Mouse (Mus musculus): ENCODE measurements around the gene Gm21149.
"Not testable (repeated sequence)": the region's sequence is repeated elsewhere in the genome, so short reads cannot be mapped to it uniquely, and the experiment has no call there.

Gene Gm21149

GRCm38 (mm10) chr5:15476423-15476822 lies at the start of gene Gm21149:
Gm21149 (minus strand) TSS chr5:15476523.
- DNase-seq: not testable (repeated sequence)

GRCm38 (mm10) chr5:15522470-15522869 lies 46.1 kb upstream of the Gm21149 start:
- DNase-seq: not testable (repeated sequence)

DNA sequence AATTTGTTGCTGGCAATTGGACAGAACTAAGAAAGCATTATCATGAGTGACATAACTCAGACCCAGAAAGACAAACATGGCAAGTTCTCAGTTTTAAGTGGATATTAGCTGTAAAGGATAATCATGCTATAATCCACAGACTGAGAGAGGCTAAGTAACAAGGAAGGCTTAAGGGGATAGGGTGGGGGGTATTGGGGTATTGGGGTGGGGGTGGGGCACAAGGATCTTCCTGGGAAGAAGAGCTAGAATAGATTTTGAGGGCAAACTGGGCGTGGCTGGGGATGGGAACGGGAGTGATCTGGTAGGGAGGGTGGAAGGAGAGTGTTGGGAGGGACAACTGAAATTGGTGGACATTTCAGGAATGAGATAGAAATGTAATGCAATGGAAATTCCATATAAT lies 45.7 kb upstream of the Gm21149 start:
- DNase-seq: not testable (repeated sequence)

DNA sequence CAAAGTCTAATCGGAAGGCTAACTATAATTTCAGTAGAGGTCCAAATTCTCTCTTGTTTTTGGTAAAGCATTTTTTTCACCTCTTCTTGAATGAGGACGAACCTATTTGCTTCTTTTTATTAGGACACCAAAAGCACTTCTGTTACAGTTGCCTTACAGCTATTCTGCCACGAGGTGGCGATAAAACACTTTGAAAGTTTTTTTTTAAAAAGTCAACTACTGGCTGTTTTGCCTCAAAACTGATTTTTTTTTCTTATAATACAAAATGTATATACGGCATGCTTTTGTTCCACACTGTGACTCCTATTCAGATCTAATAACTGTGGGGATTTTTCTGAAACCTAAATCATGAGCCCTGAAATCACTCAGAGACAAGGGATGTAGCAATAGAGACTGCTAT lies 44.1 kb upstream of the Gm21149 start:
- not testable (repeated sequence) for DNase-seq

GRCm38 (mm10) chr5:15517150-15517549 lies 40.8 kb upstream of the Gm21149 start:
- not testable (repeated sequence) for DNase-seq

GRCm38 (mm10) chr5:15512236-15512635 lies 35.9 kb upstream of the Gm21149 start:
- DNase-seq: not testable (repeated sequence)

- DNase-seq: not testable (repeated sequence)
These were observed 33.6 kb upstream of the Gm21149 start for GRCm38 (mm10) chr5:15509911-15510310.

DNA sequence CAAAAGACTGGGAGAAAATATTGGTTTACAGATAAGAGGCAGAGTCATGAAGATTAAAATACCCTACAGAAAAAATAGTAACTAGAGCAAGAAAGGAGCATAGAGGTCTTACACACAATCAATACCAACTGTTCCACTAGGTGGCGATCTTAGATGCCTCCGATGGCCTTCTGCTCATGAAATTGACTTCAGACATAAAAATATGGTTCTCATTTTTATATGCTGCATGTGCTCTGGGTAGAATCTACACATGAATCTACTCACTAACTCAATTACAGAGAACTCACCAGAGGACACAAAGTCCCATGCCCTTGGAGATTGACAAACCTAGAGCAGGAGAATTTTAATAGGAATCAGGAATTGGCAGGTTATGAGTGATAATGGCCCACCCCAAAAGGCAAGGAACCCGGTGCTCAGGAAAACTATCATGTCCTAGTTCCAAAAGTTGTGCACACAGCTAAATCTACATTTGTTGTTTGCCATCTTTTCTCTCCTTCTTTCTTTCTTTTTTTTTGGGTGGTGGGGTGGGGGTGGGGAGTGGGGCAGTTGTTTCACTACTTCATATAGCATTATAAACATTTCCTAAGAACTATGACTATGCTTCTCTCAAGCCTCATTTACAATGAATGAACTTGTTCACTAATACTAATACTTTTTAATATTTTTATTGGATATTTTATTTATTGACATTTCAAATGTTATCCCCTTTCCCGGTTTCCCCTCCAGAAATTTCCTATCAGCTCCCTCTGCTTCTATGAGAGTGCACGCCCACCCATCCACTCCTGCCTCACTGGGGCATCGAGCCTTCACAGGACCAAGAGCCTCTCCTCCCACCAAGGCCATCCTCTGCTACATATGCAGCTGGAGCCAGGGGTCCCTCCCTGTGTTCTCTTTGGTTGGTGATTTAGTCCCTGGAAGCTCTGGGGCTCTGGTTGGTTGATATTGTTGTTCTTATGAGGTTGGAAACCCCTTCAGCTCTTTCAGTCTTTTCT lies 32.4 kb upstream of the Gm21149 start:
- not testable (repeated sequence) for DNase-seq

DNA sequence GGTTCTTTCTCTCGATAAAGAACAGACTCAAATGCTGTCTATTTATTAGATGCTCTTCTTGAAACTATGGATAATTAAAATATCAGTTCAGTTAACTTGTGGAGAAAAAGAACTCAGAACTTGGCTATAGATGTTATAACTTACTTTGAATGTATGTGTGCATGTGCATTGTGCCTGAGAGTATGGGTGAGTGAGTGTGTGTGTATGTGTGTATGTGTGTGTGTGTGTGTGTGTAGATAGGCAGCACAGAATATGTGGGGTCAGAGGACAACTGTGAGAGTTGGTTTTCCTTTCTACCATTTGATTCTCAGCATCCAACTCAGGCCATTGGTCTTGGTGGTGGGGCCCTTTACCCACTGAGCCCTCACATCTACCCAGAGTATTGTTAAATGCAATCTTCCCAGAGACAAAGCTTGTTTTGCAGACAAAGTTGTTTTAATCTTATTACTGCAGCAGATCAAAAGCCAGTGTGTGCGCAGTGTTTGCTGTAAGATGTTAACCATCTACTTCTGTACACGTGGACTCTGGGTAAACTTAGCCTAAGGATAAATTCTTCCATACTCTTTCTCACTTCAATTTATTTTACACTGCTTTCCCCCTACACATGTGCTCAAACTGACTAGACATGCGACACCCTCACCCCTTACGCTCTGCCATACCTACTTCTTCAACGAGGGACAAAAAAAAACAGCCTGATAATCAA lies 31.6 kb upstream of the Gm21149 start:
- not testable (repeated sequence) for DNase-seq

GRCm38 (mm10) chr5:15507309-15507619 lies 30.9 kb upstream of the Gm21149 start:
- no peak for DNase-seq

DNA sequence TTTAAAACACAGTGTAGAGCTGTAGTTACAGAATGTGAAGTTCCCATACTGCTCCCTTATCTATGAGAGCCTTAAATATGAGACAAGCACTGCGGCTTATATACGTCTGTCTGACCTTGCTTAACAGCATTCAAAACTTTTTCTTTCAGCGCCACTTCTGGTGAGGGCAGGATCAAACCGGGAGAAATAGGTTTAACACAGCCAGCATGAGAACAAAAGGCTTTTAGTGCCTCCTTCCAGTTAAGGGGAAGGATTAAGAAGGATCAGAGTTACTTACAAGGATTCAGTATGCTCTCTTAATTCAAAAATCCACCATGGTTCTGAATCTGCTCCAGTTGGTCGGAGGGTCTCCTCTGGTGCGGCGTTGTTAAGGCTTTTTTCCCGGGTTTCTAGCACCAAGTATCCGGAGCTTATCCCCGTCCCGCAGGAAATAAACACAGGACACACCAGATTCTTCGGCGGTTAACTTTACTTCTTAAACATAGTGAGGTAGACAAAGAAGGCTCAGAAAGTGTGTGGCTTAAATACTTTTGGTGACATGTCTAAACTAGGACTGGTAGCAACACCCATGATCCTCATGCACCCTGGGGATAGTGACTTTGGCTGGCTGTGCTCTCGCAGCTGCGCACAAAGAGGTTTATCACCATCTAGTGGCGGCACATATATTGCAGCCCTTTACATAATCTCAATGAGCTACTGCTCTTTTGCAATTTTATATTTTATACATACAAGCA lies 30.4 kb upstream of the Gm21149 start:
- no peak for DNase-seq

- DNase-seq: not testable (repeated sequence)
These were observed 22.6 kb upstream of the Gm21149 start for GRCm38 (mm10) chr5:15498774-15499400.

GRCm38 (mm10) chr5:15498350-15498749 lies 22.0 kb upstream of the Gm21149 start:
- DNase-seq: not testable (repeated sequence)

DNA sequence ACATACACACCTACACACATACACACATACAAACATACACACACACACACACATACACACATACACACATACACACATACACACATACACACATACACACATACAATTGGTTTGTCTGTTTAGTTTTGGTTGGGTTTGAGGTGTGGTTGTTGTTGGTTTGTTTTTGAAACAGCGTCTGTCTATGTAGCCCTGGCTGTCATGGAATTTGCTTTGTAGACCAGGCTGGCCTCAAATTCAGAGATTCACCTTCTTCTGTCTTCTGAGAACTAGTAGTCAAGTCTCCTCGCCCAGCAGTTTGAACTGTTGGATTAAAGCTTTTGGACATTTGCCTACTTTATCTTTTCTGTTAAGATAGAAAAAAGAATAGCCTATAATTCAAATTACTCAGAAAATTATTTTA lies 14.6 kb upstream of the Gm21149 start:
- not testable (repeated sequence) for DNase-seq

DNA sequence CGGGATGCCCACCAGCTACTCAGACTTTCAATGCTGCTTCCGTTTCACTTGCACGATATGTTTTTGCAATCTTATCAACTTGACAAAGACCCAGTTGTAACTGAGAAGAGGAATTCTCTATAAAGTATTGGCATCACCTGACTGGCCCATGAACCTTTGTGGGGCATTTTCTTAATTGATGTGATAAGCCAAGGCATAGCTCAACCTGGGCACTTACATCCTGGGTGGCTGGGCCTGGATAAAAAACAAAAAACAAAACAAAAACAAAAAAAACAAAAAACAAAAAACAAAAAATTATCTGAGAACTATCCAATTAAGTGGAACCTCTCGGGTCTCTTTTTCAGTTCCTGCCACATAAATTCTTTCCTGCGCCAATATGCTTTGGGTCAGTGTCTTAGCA lies 12.4 kb upstream of the Gm21149 start:
- DNase-seq: no peak

DNA sequence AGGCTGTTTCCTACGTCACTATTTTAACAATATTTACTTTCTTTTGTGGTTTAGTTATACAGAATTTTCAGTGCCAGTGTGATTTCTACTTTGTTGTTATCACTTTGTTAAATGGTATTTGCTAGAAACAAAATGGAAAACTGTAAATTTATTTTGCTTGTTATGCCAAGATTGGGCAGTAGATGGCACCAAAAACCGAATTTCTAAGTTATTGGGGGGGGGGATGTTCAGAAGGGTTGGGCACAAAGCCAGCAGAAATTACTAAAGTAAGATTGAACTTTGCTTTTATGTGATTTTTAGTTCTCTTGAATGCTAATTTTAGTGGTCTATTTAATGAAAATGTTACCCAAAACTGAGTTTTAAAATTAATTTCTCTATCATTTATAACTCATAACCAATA lies 8.3 kb upstream of the Gm21149 start:
- DNase-seq: not testable (repeated sequence)

DNA sequence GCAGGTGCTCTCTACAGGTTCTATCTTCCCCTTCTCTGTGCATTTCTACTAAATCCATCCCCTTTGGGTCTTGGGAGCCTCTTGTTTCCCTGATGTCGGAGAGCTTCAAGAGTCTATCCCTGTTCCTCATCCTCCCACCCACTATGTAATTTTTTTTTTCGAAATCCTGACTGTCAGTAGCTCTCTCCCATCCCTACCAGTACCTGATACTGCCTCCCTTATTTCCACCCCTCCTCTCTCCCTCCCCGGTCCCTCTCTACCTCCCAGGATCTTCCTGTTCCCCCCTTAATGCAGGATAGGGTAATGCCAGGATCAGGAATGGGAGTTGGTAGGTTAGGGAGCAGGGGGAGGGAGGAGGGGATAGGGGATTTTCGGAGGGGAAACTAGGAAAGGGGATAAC lies 7.3 kb upstream of the Gm21149 start:
- DNase-seq: not testable (repeated sequence)

DNA sequence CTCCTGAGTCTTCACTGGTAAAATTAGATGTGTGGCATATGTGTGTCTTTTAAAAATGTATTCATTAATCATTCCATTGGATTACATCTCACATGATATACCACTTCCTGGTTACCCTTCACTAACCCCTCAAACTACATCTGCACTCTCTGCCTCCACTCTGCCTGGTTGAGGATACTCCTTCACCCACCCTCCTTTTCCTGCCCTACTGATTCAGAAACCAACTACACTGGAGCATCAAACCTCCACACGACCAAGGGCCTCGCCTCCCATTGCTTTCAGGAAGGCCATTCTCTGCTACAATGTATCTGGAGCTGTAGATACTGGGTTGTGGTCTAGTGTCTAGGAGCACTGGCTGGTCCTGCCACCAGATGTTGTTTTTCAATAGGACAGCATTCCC lies 6.5 kb upstream of the Gm21149 start:
- DNase-seq: not testable (repeated sequence)

GRCm38 (mm10) chr5:15470141-15470540 lies 6.2 kb downstream of the Gm21149 start:
- not testable (repeated sequence) for DNase-seq

- not testable (repeated sequence) for DNase-seq
These were observed 8.6 kb downstream of the Gm21149 start for GRCm38 (mm10) chr5:15467768-15468167.

DNA sequence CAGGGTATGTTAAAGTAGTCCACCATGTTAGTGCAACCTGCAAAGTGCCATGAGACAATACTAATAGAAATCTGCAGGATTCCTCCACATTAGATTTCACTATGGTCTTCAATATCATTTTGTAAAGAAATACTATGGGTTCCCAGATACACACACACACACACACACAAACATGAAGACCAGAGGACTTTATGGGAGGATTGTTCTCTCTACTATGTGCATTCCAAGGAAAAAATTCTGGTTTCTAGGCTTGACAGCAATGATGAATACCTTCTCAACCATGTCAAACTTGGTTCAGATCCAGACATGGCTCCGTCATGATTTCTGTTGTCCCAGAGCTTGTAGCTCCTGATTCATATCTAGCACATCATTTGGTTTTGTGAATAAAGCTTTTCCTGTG lies 10.1 kb downstream of the Gm21149 start:
- DNase-seq: not testable (repeated sequence)

DNA sequence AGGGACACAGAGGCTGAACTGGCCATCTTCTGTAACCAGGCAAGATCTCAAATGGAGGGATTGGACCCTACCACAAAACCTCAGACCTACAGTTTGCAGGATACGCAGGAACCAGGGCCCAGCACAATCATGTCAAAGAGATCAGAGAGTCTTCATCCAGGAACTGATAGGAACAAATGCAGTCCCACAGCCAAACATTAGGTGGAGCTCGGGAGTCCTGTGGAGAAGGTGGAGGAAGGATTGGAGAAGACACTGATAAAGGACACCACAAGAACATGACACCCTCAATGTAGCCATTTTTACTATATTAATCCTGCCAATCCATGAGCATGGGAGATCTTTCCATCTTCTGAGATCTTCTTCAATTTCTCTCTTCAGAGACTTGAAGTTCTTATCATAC lies 12.8 kb downstream of the Gm21149 start:
- DNase-seq: not testable (repeated sequence)

DNA sequence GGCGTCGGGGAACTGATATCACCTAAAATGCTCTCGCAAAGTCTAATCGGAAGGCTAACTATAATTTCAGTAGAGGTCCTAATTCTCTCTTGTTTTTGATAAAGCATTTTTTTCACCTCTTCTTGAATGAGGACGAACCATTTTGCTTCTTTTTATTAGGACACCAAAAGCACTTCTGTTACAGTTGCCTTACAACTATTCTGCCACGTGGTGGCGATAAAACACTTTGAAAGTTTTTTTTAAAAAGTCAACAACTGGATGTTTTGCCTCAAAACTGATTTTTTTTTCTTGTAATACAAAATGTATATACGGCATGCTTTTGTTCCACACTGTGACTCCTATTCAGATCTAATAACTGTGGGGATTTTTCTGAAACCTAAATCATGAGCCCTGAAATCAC lies 14.7 kb downstream of the Gm21149 start:
- DNase-seq: not testable (repeated sequence)

All from cerebellum, adult 9-10 months (tissue).